Mouse (Mus musculus) cerebellum, postnatal 10 days (tissue): ENCODE results near the gene Srebf2.
"Not testable (repeated sequence)": the region's sequence is repeated elsewhere in the genome, so short reads cannot be mapped to it uniquely, and the experiment has no call there.

Experiments
- DNase-seq, 2 experiments: peaks; one replicate each; pipeline ENCODE4 v3.0.0; 2021; ENCODE audit warnings: mixed read lengths in 2 of 2

Gene Srebf2

GRCm38 (mm10) chr15:82229542-82230045 is 82.6 kb downstream of the Srebf2 start:
- no peak for DNase-seq

GRCm38 (mm10) chr15:82230098-82230611 is 83.2 kb downstream of the Srebf2 start:
- peak in 1 of 2 experiments; percentile 9 for DNase-seq

- peak in 1 of 2 experiments; percentile 10 for DNase-seq
Observed at GRCm38 (mm10) chr15:82231100-82231499, 84.1 kb downstream of the Srebf2 start.

GRCm38 (mm10) chr15:82231591-82232378 is 84.8 kb downstream of the Srebf2 start:
- DNase-seq = peak; percentile 90 to 93

- DNase-seq = no peak
Observed at GRCm38 (mm10) chr15:82232651-82233050, 85.7 kb downstream of the Srebf2 start.

GRCm38 (mm10) chr15:82235661-82236060 is 88.7 kb downstream of the Srebf2 start:
- DNase-seq = no peak

GRCm38 (mm10) chr15:82236565-82236964 is 89.6 kb downstream of the Srebf2 start:
- peak; percentile 92 to 94 for DNase-seq

- DNase-seq = no peak
Observed at GRCm38 (mm10) chr15:82243311-82243710, 96.3 kb downstream of the Srebf2 start.

GRCm38 (mm10) chr15:82243742-82244114 is 96.7 kb downstream of the Srebf2 start:
- DNase-seq = no peak

GRCm38 (mm10) chr15:82244115-82244804 is 97.3 kb downstream of the Srebf2 start, which contains the start of gene Cenpm:
Cenpm (minus strand) TSS chr15:82244748.
- peak; percentile 97 for DNase-seq

GRCm38 (mm10) chr15:82244805-82245161 is 97.8 kb downstream of the Srebf2 start:
- DNase-seq = not testable (repeated sequence)

GRCm38 (mm10) chr15:82247131-82247776 is 100.3 kb downstream of the Srebf2 start:
- DNase-seq = no peak

GRCm38 (mm10) chr15:82251579-82251978 is 104.6 kb downstream of the Srebf2 start:
- peak; percentile 3 to 22 for DNase-seq

GRCm38 (mm10) chr15:82252097-82252496 is 105.1 kb downstream of the Srebf2 start, which contains the start of gene 1500009C09Rik:
1500009C09Rik (plus strand) TSS chr15:82252397.
- DNase-seq = no peak
